In genomic region chr7:19700299-19701068, GRCm38 (mm10) we compare ENCODE assay signal across 10 mouse cellular contexts. TPM values are rescaled to one million over a fixed set of nuclear protein-coding genes. Genes with fewer than 3 reads are reported as not detected.
DNase-seq lines count a peak whose midpoint lies in the region; ATAC-seq and TF ChIP-seq lines count a peak whose summit lies in the region.
"Had no signal": no experiment of that assay in that cellular context is flagged by ENCODE, and none has a peak within 500 bp of the region (broad histone marks: within the 10 kb centered on the region; RNA-seq: fewer than 3 reads in every experiment).

No protein-coding gene starts in this region.

- H3K4me3 ChIP-seq in midbrain, embryonic 10.5 days, result peak overlapping the region; percentile 29; the same call in 1 of the 2 replicates
- H3K4me3 ChIP-seq in midbrain, embryonic 16.5 days (ENCODE audit: low read depth, low read length), result no peak overlapping the region
- no peak overlapping the region for H3K4me3 ChIP-seq in hindbrain, embryonic 16.5 days (ENCODE audit: low read length)
- H3K4me3 ChIP-seq in olfactory bulb, adult 2 months (ENCODE audit: insufficient read depth, low read depth, low read length), result no peak overlapping the region

- no peak overlapping the region for H3K9ac ChIP-seq in midbrain, embryonic 16.5 days (ENCODE audit: low read depth, low read length)
- H3K9ac ChIP-seq in hindbrain, embryonic 16.5 days (ENCODE audit: low read depth, low read length), result no peak overlapping the region

- 62% methylated on average over 12 of the region's 12 CpGs for WGBS in midbrain, embryonic 10.5 days
- 63% methylated on average over 12 of the region's 12 CpGs for WGBS in midbrain, embryonic 16.5 days
- WGBS in hindbrain, embryonic 16.5 days, result 61% methylated on average over 12 of the region's 12 CpGs
- 62% methylated on average over 12 of the region's 12 CpGs for WGBS in olfactory bulb, adult 2 months

- TF ChIP-seq CTCF in olfactory bulb, adult 2 months (IDR thresholded peaks at IDR 0.05; ENCODE audit: insufficient read depth, low read depth, low read length), result no peak

- peaks cover 56% of the 10 kb centered on the region for H3K36me3 ChIP-seq in midbrain, embryonic 10.5 days
- peaks cover 3% of the 10 kb centered on the region; the same call in 1 of the 2 replicates for H3K36me3 ChIP-seq in midbrain, embryonic 16.5 days (ENCODE audit: control insufficient read depth, insufficient read depth, low read length)
- H3K36me3 ChIP-seq in hindbrain, embryonic 16.5 days (ENCODE audit: control insufficient read depth, insufficient read depth, low read length), result peaks cover 5% of the 10 kb centered on the region

- H3K9me3 ChIP-seq in midbrain, embryonic 10.5 days (replicated peaks), result peaks cover 6% of the 10 kb centered on the region
- no peaks in the 10 kb centered on the region for H3K9me3 ChIP-seq in midbrain, embryonic 16.5 days (replicated peaks; ENCODE audit: control insufficient read depth, low read length, poor library complexity, severe bottlenecking)
- H3K9me3 ChIP-seq in hindbrain, embryonic 16.5 days (ENCODE audit: control insufficient read depth, low read length), result no peaks in the 10 kb centered on the region

- intact Hi-C loops in heart, postnatal 10 days (cut with DNase I), result loop anchor here (1.0 kb wide), 1 partner anchor 31 kb away; no protein-coding TSS in a partner anchor

- H3K4me1 ChIP-seq in midbrain, embryonic 10.5 days, result peaks cover 46% of the 10 kb centered on the region
- H3K4me1 ChIP-seq in midbrain, embryonic 16.5 days (ENCODE audit: control insufficient read depth, insufficient read depth, low read length), result peaks cover 16% of the 10 kb centered on the region; the same call in 1 of the 2 replicates
- H3K4me1 ChIP-seq in hindbrain, embryonic 16.5 days (ENCODE audit: control insufficient read depth, insufficient read depth, low read depth, low read length), result peaks cover 19% of the 10 kb centered on the region
- peaks cover 17% of the 10 kb centered on the region for H3K4me1 ChIP-seq in olfactory bulb, adult 2 months (ENCODE audit: control insufficient read depth, insufficient read depth, low read length)

- ATAC-seq in midbrain, embryonic 16.5 days, result no peak
- ATAC-seq in hindbrain, embryonic 16.5 days, result no peak

- no peaks in the 10 kb centered on the region for H3K27me3 ChIP-seq in midbrain, embryonic 10.5 days (ENCODE audit: low read depth, poor library complexity, severe bottlenecking)
- no peaks in the 10 kb centered on the region for H3K27me3 ChIP-seq in midbrain, embryonic 16.5 days (ENCODE audit: control insufficient read depth, insufficient read depth, low read depth, low read length)
- H3K27me3 ChIP-seq in hindbrain, embryonic 16.5 days (replicated peaks; ENCODE audit: control insufficient read depth, insufficient read depth, low read length), result no peaks in the 10 kb centered on the region

- no peak overlapping the region for H3K4me2 ChIP-seq in midbrain, embryonic 16.5 days (ENCODE audit: low read length)
- no peak overlapping the region for H3K4me2 ChIP-seq in hindbrain, embryonic 16.5 days (ENCODE audit: low read length)

- no peak for TF ChIP-seq POLR2A in olfactory bulb, adult 2 months (IDR thresholded peaks at IDR 0.05; ENCODE audit: insufficient read depth, low read depth, low read length)

- H3K27ac ChIP-seq in midbrain, embryonic 10.5 days (replicated peaks), result peak overlapping the region; percentile 38; the same call in 1 of the 2 replicates
- H3K27ac ChIP-seq in midbrain, embryonic 16.5 days (ENCODE audit: low read length), result no peak overlapping the region
- peak overlapping the region; percentile 54 for H3K27ac ChIP-seq in hindbrain, embryonic 16.5 days (ENCODE audit: low read depth, low read length)
- H3K27ac ChIP-seq in olfactory bulb, adult 2 months (ENCODE audit: insufficient read depth, low read depth, low read length), result peak overlapping the region; percentile 11; the same call in 1 of the 2 replicates

- DNase-seq in heart, adult 11 months, result peak; percentile 94
- DNase-seq in heart, postnatal 10 days, result no peak
- DNase-seq in midbrain, embryonic 10.5 days (ENCODE audit: low spot score), result no peak
- DNase-seq in c-Kit-positive CD71-positive TER-119-positive erythroid progenitor cells, embryonic 14.5 days (ENCODE audit: low spot score), result no peak
- no peak for DNase-seq in natural killer cell, adult 2 months (ENCODE audit: low spot score in 2 of 2)

RNA-seq across cellular contexts. Expression of gene Apoe, which starts 1.5 kb away (rescaled TPM):
- 100 to 1,000 TPM; 268 to 276 TPM for total RNA-seq in heart, postnatal 10 days (2021)
- 166 and 199 TPM in 2 replicates for polyA plus RNA-seq in midbrain, embryonic 10.5 days (2016; fragmentation: Nextera tagmentation; extraction: Ambion mirVana)
- polyA plus RNA-seq in midbrain, embryonic 16.5 days (2015; fragmentation: Nextera tagmentation; extraction: Ambion mirVana), result 350 and 686 TPM in 2 replicates
- polyA plus RNA-seq in hindbrain, embryonic 16.5 days (2015; fragmentation: Nextera tagmentation; extraction: Ambion mirVana), result 849 and 1,414 TPM in 2 replicates
- polyA plus RNA-seq in olfactory bulb, adult 2 months (2012; ENCODE audit: insufficient read depth, insufficient read length, low replicate concordance, missing spikeins), result 1,139 and 1,603 TPM in 2 replicates

RNA-seq across cellular contexts. Expression of gene Apoc1, which starts 8.0 kb away (rescaled TPM):
- total RNA-seq in heart, postnatal 10 days (2021), result 10 to 100 TPM in 1 of 2 experiments, 1 to 10 TPM in 1; 5.2 to 14.7 TPM
- polyA plus RNA-seq in midbrain, embryonic 10.5 days (2016; fragmentation: Nextera tagmentation; extraction: Ambion mirVana), result 1.7 and 1.9 TPM in 2 replicates
- polyA plus RNA-seq in midbrain, embryonic 16.5 days (2015; fragmentation: Nextera tagmentation; extraction: Ambion mirVana), result 0.96 and 1.0 TPM in 2 replicates
- polyA plus RNA-seq in hindbrain, embryonic 16.5 days (2015; fragmentation: Nextera tagmentation; extraction: Ambion mirVana), result 1.4 and 3.1 TPM in 2 replicates
- polyA plus RNA-seq in olfactory bulb, adult 2 months (2012; ENCODE audit: insufficient read depth, insufficient read length, low replicate concordance, missing spikeins), result not detected in 2 replicates

RNA-seq across cellular contexts. Expression of gene Tomm40, which starts 14.8 kb away (rescaled TPM):
- 100 to 1,000 TPM; 129 to 131 TPM for total RNA-seq in heart, postnatal 10 days (2021)
- 189 and 210 TPM in 2 replicates for polyA plus RNA-seq in midbrain, embryonic 10.5 days (2016; fragmentation: Nextera tagmentation; extraction: Ambion mirVana)
- polyA plus RNA-seq in midbrain, embryonic 16.5 days (2015; fragmentation: Nextera tagmentation; extraction: Ambion mirVana), result 113 and 118 TPM in 2 replicates
- 134 and 135 TPM in 2 replicates for polyA plus RNA-seq in hindbrain, embryonic 16.5 days (2015; fragmentation: Nextera tagmentation; extraction: Ambion mirVana)
- not detected in 2 replicates for polyA plus RNA-seq in olfactory bulb, adult 2 months (2012; ENCODE audit: insufficient read depth, insufficient read length, low replicate concordance, missing spikeins)

RNA-seq across cellular contexts. Expression of gene Apoc4, which starts 19.2 kb away (rescaled TPM):
- total RNA-seq in heart, postnatal 10 days (2021), result not detected
- not detected in 2 replicates for polyA plus RNA-seq in midbrain, embryonic 10.5 days (2016; fragmentation: Nextera tagmentation; extraction: Ambion mirVana)
- not detected in 2 replicates for polyA plus RNA-seq in midbrain, embryonic 16.5 days (2015; fragmentation: Nextera tagmentation; extraction: Ambion mirVana)
- polyA plus RNA-seq in hindbrain, embryonic 16.5 days (2015; fragmentation: Nextera tagmentation; extraction: Ambion mirVana), result not detected in 2 replicates
- polyA plus RNA-seq in olfactory bulb, adult 2 months (2012; ENCODE audit: insufficient read depth, insufficient read length, low replicate concordance, missing spikeins), result not detected in 2 replicates
- polyA plus RNA-seq: frontal cortex, adult 2 months had no signal

RNA-seq across cellular contexts. Expression of gene Gm44805, which starts 19.3 kb away (rescaled TPM):
- total RNA-seq in heart, postnatal 10 days (2021), result not detected
- polyA plus RNA-seq in midbrain, embryonic 10.5 days (2016; fragmentation: Nextera tagmentation; extraction: Ambion mirVana), result not detected in 2 replicates
- not detected in 2 replicates for polyA plus RNA-seq in midbrain, embryonic 16.5 days (2015; fragmentation: Nextera tagmentation; extraction: Ambion mirVana)
- polyA plus RNA-seq in hindbrain, embryonic 16.5 days (2015; fragmentation: Nextera tagmentation; extraction: Ambion mirVana), result not detected in 2 replicates
- not detected in 2 replicates for polyA plus RNA-seq in olfactory bulb, adult 2 months (2012; ENCODE audit: insufficient read depth, insufficient read length, low replicate concordance, missing spikeins)
- polyA plus RNA-seq: frontal cortex, adult 2 months; limb, embryonic 14.5 days had no signal

Comparison
In these comparisons a context has a peak if more than half of its experiments do, and no peak if none do; other contexts are left out.
1. RNA of gene Tomm40, which starts 14.8 kb away (polyA plus RNA-seq): 189 to 210 TPM in midbrain, embryonic 10.5 days, 134 to 135 TPM in hindbrain, embryonic 16.5 days and 113 to 118 TPM in midbrain, embryonic 16.5 days; not detected in olfactory bulb, adult 2 months; every median in the first group is over 100 times any median in the second.